Mouse (Mus musculus) spleen, adult 2 months (tissue): ENCODE data around the gene Tcfl5. TPM values are rescaled to one million over a fixed set of nuclear protein-coding genes. Genes with fewer than 3 reads are reported as not detected.

Experiments
- DNase-seq, 2 experiments: peaks; one replicate each; pipeline versions ENCODE4 v3.0.0 to v3.0.0-alpha.2; 2012 to 2021; ENCODE audit warnings: low spot score in 2 of 2, low read depth in 1 of 2
- H3K27ac ChIP-seq: fragments of 200-500 bp; 2 replicates; pipeline ENCODE4 v1.5.1; 2012; ENCODE audit warnings: low read length, inconsistent platforms; ENCODE audit not compliant: insufficient read depth
- H3K27me3 ChIP-seq: fragments of 200-500 bp; 2 replicates; pipeline ENCODE4 v1.6.1; 2012; ENCODE audit warnings: mild to moderate bottlenecking, moderate library complexity, low read length, inconsistent platforms; ENCODE audit not compliant: control insufficient read depth, insufficient read depth
- H3K36me3 ChIP-seq: fragments of 200-500 bp; 2 replicates; pipeline ENCODE4 v1.6.1; 2012; ENCODE audit warnings: mild to moderate bottlenecking, low read length, inconsistent platforms; ENCODE audit not compliant: control insufficient read depth, insufficient read depth
- H3K4me1 ChIP-seq: fragments of 200-500 bp; 2 replicates; pipeline ENCODE4 v1.6.1; 2011; ENCODE audit warnings: inconsistent platforms; ENCODE audit not compliant: control insufficient read depth, insufficient read depth, insufficient read length
- H3K4me3 ChIP-seq: fragments of 200-500 bp; 2 replicates; pipeline ENCODE4 v1.5.1; 2011; ENCODE audit warnings: mild to moderate bottlenecking, inconsistent platforms; ENCODE audit not compliant: insufficient read depth, insufficient read length; ENCODE audit errors: extremely low read depth
- CTCF ChIP-seq: fragments of 200-500 bp; IDR thresholded peaks from 2 replicates; pipeline ENCODE4 v1.5.1; 2011; ENCODE audit warnings: mild to moderate bottlenecking, inconsistent platforms; ENCODE audit not compliant: insufficient read depth, insufficient read length, insufficient replicate concordance; ENCODE audit errors: extremely low read depth
- POLR2A ChIP-seq: fragments of 200-500 bp; IDR thresholded peaks from 2 replicates; pipeline ENCODE4 v1.6.1; 2011; ENCODE audit warnings: low read depth, low read length, inconsistent platforms
- WGBS: fragments of 180-500 bp; shearing (Covaris S2); methylation state at CpG from one replicate; pipeline ENCODE4 v1.1.7; 2018; 5-methylcytosine and 5-hydroxymethylcytosine counted together
- polyA plus RNA-seq: library from polyadenylated mRNA; depleted of rRNA; stranded (reverse); fragments of >200 nt; gene quantifications from 2 replicates; pipeline ENCODE4 v1.2.3, GENCODE M21; 2012; rRNA removed

Gene Tcfl5
- polyA plus RNA-seq, result not detected in 2 replicates

DNA sequence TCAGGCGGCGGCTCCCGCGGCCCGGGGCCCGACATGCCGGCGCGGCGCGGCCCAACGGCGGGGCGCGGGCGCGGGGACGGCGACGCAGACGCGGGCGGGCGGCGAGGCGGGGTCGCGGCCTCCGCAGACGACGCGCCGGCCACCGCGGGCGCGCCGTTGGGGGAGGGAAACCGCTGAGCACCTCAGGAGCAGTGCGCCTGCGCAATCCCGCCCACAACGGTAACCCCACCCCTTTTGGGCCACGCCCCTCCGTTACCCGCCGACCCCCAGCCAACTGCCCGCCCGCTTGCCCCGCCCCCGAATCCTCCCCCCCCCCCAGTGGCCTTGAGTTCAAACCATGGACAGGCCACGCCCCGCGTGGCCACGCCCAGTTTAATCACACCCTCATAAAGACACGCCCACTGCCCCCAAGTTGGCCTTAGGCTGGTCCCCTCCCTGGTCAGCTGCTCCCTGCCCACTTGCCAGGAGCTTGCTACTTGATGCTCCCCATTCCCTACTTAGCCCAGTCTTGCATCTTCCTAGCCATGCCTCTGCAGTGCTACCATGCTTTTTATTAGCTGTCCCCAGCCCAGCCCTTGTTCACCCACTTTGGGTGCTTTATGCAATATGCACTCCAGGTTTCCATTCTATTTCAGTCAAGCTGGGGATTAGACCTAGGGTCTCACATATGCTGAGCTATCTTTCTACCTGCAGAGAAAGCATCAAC lies at the start of gene Tcfl5:
Gene Tcfl5 (minus strand): TSS at position 154 of the 706 bp plus-strand sequence.
- Histone ChIP-seq H3K4me3 (no peak within 1 kb of the TSS), H3K27ac (no peak within 1 kb of the TSS), H3K27me3 (peaks cover 21% of the 10 kb centered on the region), H3K4me1 (no peaks in the 10 kb centered on the region; the same call in 1 of the 2 replicates), H3K36me3 (no peaks in the 10 kb centered on the region)
- TF ChIP-seq CTCF (no peak), POLR2A (no peak)
- 61% methylated on average over 56 of the region's 56 CpGs for WGBS
- no peak for DNase-seq

DNA sequence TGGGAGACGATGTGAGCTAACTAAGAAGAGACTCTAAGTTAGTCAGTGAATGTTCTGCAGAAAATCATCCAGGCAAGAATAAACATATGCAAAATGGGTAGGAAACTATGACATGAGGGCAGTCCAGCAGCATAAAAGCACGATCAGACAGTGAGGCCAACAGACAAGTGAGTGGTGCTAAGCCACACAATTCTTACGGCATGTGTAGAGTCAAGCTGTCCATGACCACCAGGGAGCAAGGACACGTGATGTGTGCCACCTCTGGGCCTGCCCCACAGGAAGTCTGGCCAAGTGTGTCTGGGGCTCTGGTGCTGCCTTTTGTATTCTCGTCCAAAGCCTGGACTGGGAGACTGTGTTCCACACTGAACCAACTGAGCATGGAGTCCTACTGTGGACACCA lies 47.3 kb upstream of the Tcfl5 start:
- no peak for TF ChIP-seq POLR2A
- no peak for TF ChIP-seq CTCF
- 58% methylated on average over 5 of the region's 5 CpGs for WGBS

DNA sequence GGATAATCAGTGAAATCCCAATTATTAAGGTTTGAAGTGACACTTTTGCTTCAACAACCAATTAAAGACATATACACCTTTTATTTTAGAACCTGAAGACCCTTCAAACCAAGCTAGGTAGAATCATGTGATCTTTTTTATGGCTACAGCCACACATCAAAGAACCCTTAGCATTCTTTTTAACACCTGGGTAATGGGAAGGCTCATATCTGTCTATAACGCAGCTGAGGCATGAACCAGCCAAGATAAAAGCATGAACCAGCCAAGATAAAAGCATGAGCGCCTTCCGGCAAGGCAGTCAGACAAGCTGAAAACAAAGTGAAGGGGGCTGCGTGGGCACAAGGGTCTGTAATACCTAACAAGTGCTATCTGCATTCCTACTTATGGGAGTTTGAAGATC lies 41.5 kb upstream of the Tcfl5 start:
- no peak overlapping the region for H3K27ac ChIP-seq
- H3K4me3 ChIP-seq, result no peak overlapping the region
- peaks cover 51% of the 10 kb centered on the region for H3K36me3 ChIP-seq
- no peaks in the 10 kb centered on the region for H3K4me1 ChIP-seq
- 67% methylated on average over 4 of the region's 4 CpGs for WGBS
- DNase-seq, result no peak
- H3K27me3 ChIP-seq, result no peaks in the 10 kb centered on the region
- TF ChIP-seq POLR2A (no peak), CTCF (no peak)

More for the DNA sequence above, 47.3 kb upstream of the Tcfl5 start:
- Histone ChIP-seq H3K27me3 (no peaks in the 10 kb centered on the region), H3K4me1 (peaks cover 10% of the 10 kb centered on the region; the same call in 1 of the 2 replicates), H3K36me3 (peaks cover 31% of the 10 kb centered on the region), H3K27ac (no peak overlapping the region), H3K4me3 (no peak overlapping the region)
- DNase-seq, result no peak

DNA sequence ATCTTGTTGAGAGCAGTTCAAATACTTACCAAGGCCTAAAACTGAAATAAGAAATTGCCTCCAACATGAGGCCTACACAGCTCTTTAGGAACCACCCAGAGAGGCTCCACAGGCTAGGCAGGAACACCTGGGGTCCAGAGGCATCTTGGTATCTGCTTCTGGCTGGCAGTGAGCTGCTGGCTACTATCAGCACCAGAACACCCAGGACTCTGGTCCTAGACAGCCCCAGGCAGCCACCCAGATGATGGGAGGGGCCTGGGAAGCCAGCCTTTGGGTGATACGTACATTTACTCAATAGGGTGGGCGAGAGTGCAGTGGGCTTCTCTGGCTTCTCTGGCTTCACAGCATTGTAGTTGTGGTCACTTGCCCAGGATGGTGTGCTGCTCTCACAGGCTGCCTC lies 41.0 kb upstream of the Tcfl5 start:
- H3K27me3 ChIP-seq, result no peaks in the 10 kb centered on the region
- WGBS, result 87% methylated on average over 2 of the region's 2 CpGs
- H3K36me3 ChIP-seq, result peaks cover 46% of the 10 kb centered on the region
- no peak overlapping the region; the same call in 1 of the 2 replicates for H3K27ac ChIP-seq
- no peaks in the 10 kb centered on the region for H3K4me1 ChIP-seq
- TF ChIP-seq CTCF (no peak), POLR2A (no peak)
- H3K4me3 ChIP-seq, result no peak overlapping the region
- DNase-seq, result no peak

DNA sequence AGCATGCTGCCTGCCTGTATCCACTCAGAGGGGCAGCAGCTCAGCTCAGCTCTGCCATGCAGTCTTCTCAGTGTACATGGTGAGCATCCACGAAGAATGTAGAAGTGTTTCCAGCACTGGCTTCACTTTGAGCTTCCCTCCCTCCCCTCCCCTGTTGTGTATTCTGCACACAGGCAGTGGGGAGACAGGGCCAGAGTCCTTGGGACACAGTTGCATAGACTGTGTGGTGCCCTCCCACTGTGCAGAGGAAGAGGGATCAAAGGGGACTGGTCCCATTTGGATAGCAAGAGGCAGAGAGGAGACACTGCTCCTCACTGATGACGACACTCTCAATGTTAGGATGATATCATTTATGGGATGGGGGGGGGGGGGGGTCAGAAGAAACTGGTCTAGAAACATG lies 38.7 kb upstream of the Tcfl5 start:
- 63% methylated on average over 2 of the region's 2 CpGs for WGBS
- peaks cover 34% of the 10 kb centered on the region for H3K36me3 ChIP-seq
- no peaks in the 10 kb centered on the region for H3K27me3 ChIP-seq
- DNase-seq, result no peak
- no peak overlapping the region for H3K27ac ChIP-seq
- TF ChIP-seq POLR2A, result no peak
- TF ChIP-seq CTCF, result no peak
- H3K4me1 ChIP-seq, result no peaks in the 10 kb centered on the region
- H3K4me3 ChIP-seq, result no peak overlapping the region

DNA sequence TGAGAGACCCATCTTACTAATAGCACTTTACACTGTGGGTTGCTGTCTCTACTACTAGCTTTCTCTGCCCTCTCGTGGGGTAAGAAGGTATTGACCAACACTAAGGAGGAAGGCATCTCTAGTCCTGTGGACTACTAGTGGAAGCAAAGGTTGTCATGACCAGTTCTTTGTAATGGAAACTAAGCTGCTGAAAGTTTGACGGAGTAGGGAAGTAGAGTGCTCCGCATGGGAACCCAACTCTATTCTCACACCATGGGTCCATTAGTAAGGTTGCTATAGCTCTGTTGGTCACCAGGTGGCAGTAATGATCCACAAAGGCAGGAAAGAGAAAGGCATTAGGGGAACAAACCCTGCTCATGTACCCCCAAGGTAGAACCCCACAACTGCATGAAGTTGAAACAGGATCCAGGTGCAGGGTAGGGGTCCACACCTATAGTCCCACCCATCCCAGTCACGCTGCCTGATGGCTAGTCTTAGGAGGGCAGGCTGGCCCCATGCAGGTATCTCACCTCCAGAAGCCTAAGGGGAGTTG lies 36.2 kb upstream of the Tcfl5 start:
- TF ChIP-seq CTCF (peak; percentile 51; the same call in 1 of the 2 replicates), POLR2A (no peak)
- 13% methylated on average over 4 of the region's 4 CpGs for WGBS
- Histone ChIP-seq H3K27me3 (no peaks in the 10 kb centered on the region), H3K27ac (no peak overlapping the region), H3K4me3 (no peak overlapping the region), H3K4me1 (no peaks in the 10 kb centered on the region), H3K36me3 (peaks cover 25% of the 10 kb centered on the region)
- DNase-seq, result peak; percentile 58 to 71

DNA sequence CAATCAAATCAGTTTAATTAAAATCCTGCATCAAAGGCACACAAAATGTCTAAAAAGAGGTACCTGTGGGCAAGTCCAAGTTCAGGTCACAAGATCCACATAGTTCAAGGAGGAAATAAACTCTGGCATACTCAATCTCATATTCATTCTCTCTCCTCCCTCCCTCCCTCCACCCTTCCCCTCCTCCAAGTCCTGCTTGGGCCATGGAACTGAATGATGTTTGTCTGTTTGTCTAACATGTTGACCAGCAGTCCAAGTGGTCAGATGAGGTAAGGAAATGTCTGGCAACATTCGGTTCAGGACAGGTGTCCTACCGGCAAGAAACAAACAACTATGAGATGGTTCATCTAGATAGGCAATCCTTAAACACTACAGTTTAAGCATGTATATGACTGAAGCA lies 34.2 kb upstream of the Tcfl5 start:
- Histone ChIP-seq H3K27me3 (no peaks in the 10 kb centered on the region), H3K36me3 (peaks cover 23% of the 10 kb centered on the region), H3K27ac (no peak overlapping the region), H3K4me1 (no peaks in the 10 kb centered on the region), H3K4me3 (no peak overlapping the region)
- TF ChIP-seq POLR2A (no peak), CTCF (no peak)
- WGBS, result 94% methylated on average over 2 of the region's 2 CpGs
- no peak for DNase-seq
